Mouse (Mus musculus) adrenal gland, adult (tissue): ENCODE data around the gene C8a.

Source experiments
- DNase-seq, 2 experiments: peaks; one replicate each; pipeline ENCODE4 v3.0.0; 2022 to 2023; ENCODE audit warnings: low spot score in 1 of 2; ENCODE audit not compliant: inconsistent age in 2 of 2

The C8a gene

DNA sequence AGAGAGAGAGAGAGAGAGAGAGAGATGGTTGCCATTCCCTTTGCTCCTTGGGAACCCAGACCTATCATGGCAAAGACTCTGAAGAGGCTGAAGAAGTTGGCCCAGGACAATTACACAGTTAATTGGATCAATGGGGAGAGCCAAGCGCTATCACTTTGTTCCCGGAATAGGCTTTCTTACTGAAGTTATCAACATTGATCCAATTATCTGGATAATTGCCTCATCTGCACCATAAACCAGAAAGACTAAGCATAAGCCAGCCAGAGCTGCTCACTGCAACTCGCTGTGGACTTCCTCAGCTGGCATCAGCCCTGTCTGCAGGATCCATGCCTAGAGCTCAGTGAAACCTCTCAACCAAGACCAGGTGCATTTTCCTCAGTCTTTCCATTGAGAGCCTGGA, 100.6 kb downstream of the C8a start:
- no peak for DNase-seq

DNA sequence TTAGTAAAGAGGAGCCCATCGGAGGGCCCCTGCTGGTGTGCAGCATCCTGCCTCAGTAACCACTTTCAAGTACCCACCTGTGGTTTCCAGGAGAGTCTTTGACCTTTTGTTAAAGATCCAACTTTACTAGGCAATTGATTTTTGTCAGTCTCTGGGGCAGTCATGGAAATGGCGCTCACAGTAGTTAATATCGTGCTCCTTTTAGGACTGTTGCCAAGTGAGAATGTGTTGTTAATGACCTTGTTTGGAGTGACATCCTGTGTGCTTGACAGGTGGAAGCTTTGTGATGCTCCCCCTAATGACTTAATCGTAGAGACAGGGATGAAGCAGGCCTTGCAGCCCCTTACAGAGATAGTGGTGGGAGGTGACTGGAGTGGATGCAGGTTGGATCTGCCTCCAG, 105.9 kb downstream of the C8a start:
- DNase-seq, result no peak

DNA sequence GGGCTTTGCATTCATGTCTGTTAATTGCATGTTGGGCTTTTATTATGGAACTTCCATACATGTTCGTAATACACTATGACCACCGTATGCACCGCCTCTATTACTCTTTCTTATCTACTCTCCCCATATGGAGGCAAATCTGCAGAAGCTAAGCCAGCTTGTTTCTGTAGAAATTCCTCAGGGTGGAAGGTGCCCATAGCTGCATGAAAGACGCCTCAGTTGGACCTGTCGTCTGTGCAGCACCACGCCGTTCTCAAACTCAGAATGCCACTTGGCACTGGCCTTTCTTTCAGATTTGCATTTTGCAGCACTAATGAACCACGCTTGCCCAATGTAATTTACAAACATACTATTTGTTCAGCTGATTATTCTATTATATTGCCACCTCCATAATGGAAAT, 106.6 kb downstream of the C8a start:
- no peak for DNase-seq

DNA sequence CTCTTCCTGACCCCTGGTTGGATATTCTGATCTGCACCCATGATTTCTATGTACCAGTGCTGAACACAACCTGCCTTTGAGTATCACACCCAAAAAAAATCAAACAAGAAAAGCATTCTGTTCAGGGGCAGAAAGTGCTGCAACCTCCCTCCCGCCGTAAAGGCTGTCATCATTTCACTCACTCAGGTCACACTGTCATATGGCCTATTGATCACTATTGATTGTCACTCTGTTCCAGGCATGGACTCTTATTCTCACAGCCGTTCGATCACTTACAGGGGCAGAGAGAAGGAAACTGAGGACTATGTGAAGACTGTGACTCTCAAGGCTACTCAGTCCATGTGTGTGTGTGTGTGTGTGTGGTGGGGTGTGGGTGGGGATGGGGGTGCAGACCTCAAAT, 108.0 kb downstream of the C8a start:
- DNase-seq, result no peak

DNA sequence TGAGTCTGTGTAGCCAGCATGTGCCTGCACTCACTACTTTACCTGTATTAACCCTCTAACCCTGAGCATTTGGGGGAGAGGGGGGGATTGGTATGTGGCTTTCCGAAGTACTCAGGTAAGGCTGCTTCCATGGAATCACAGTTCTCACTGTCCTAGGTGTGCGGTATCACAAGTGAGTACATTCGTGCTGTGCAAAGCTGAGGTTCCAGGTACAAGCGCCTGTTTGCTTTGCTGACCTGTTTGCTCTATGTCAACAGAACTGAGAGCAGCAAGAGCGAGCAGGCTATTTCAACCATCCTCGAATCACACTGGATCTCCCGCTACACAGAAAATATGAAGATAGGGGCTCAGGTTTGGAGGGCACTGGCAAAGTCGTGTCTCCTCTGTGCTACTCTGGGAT, 110.1 kb downstream of the C8a start, which contains the start of gene C8b:
Gene C8b (plus strand): TSS at position 253 of the 400 bp plus-strand sequence.
- no peak for DNase-seq
